Mouse (Mus musculus): ENCODE measurements around the gene Car11.

- TF ChIP-seq GATA2 (IDR thresholded peaks at IDR 0.05; ENCODE audit: borderline replicate concordance, low read depth, low read length) (no peak), CTCF (IDR thresholded peaks at IDR 0.05; ENCODE audit: low read depth, low read length) (no peak)
Measured at GRCm38 (mm10) chr7:45702809-45703520, 3.3 kb downstream of the Car11 start.
